Mouse (Mus musculus) limb, embryonic 13.5 days (tissue): Measurements from ENCODE around the gene Birc2. TPM values are rescaled to one million over a fixed set of nuclear protein-coding genes. Genes with fewer than 3 reads are reported as not detected.

ENCODE experiments used
- ATAC-seq: fragments of 200-750 bp; cut with Nextera tagmentation; 2 replicates; pipeline ENCODE4 v1.8.0; 2017; ENCODE audit warnings: low read depth, moderate number of reproducible peaks, moderate TSS enrichment; ENCODE audit not compliant: low FRiP score
- H3K27ac ChIP-seq: fragments of 300-500 bp; sonication (generic); 2 replicates; pipeline ENCODE4 v1.5.1; 2015; ENCODE audit warnings: inconsistent platforms, mild to moderate bottlenecking, moderate library complexity
- H3K27me3 ChIP-seq: fragments of 300-500 bp; sonication (generic); 2 replicates; pipeline ENCODE4 v1.6.1; 2015; ENCODE audit warnings: mild to moderate bottlenecking, inconsistent platforms
- H3K36me3 ChIP-seq: fragments of 300-500 bp; sonication (generic); 2 replicates; pipeline ENCODE4 v1.6.1; 2015; ENCODE audit warnings: inconsistent platforms, mild to moderate bottlenecking, moderate library complexity
- H3K4me1 ChIP-seq: fragments of 300-500 bp; sonication (generic); 2 replicates; pipeline ENCODE4 v1.6.1; 2015; ENCODE audit warnings: inconsistent platforms
- H3K4me2 ChIP-seq: fragments of 300-500 bp; sonication (generic); replicated peaks from 2 replicates; pipeline ENCODE4 v1.6.1; 2015; ENCODE audit warnings: inconsistent platforms, mild to moderate bottlenecking, moderate library complexity
- H3K4me3 ChIP-seq: fragments of 300-500 bp; sonication (generic); 2 replicates; pipeline ENCODE4 v1.5.1; 2015; ENCODE audit warnings: moderate library complexity, mild to moderate bottlenecking, inconsistent platforms
- H3K9ac ChIP-seq: fragments of 300-500 bp; sonication (generic); 2 replicates; pipeline ENCODE4 v1.6.1; 2015; ENCODE audit warnings: mild to moderate bottlenecking, inconsistent platforms
- H3K9me3 ChIP-seq: fragments of 300-500 bp; sonication (generic); 2 replicates; pipeline ENCODE4 v1.6.1; 2016; ENCODE audit warnings: inconsistent platforms
- WGBS: fragments of 180-500 bp; shearing (Covaris S2); methylation state at CpG from one replicate; pipeline ENCODE4 v1.1.7; 2015; 5-methylcytosine and 5-hydroxymethylcytosine counted together
- polyA plus RNA-seq: library from polyadenylated mRNA; unstranded; fragments of >200 nt; fragmentation: Nextera tagmentation; extraction: Ambion mirVana; gene quantifications from 2 replicates; pipeline ENCODE4 v1.2.1, GENCODE M21; 2015

Gene Birc2
- polyA plus RNA-seq, 1 experiment from 2014 or later: 43.5 TPM

- ATAC-seq: no peak
Observed at GRCm38 (mm10) chr9:7779786-7780185, 57.1 kb downstream of the Birc2 start.

GRCm38 (mm10) chr9:7778771-7779170 lies 58.1 kb downstream of the Birc2 start:
- Histone ChIP-seq H3K36me3 (peaks cover 36% of the 10 kb centered on the region), H3K9ac (no peak overlapping the region), H3K4me2 (no peak overlapping the region), H3K4me3 (no peak overlapping the region), H3K27ac (no peak overlapping the region), H3K27me3 (no peaks in the 10 kb centered on the region), H3K9me3 (0 out of 2 replicates have a peak, but pooled peaks cover 3% of the 10 kb centered on the region), H3K4me1 (no peaks in the 10 kb centered on the region)
- WGBS: 79% methylated on average over 7 of the region's 7 CpGs
- no peak for ATAC-seq

More at GRCm38 (mm10) chr9:7779786-7780185, 57.1 kb downstream of the Birc2 start:
- Histone ChIP-seq H3K9ac (no peak overlapping the region), H3K27ac (no peak overlapping the region), H3K27me3 (no peaks in the 10 kb centered on the region), H3K4me1 (peaks cover 3% of the 10 kb centered on the region; the same call in 1 of the 2 replicates), H3K4me2 (no peak overlapping the region), H3K9me3 (0 out of 2 replicates have a peak, but pooled peaks cover 3% of the 10 kb centered on the region), H3K36me3 (peaks cover 31% of the 10 kb centered on the region), H3K4me3 (no peak overlapping the region)
- 90% methylated on average over 4 of the region's 4 CpGs for WGBS

- Histone ChIP-seq H3K27me3 (no peaks in the 10 kb centered on the region), H3K4me1 (no peaks in the 10 kb centered on the region), H3K27ac (no peak overlapping the region), H3K36me3 (peaks cover 39% of the 10 kb centered on the region), H3K9me3 (no peaks in the 10 kb centered on the region), H3K4me2 (no peak overlapping the region), H3K9ac (no peak overlapping the region), H3K4me3 (no peak overlapping the region)
- no peak for ATAC-seq
- WGBS: 72% methylated on average over 1 of the region's 1 CpGs
Observed at GRCm38 (mm10) chr9:7777652-7778051, 59.2 kb downstream of the Birc2 start.

- H3K4me2 ChIP-seq: no peak overlapping the region
- peaks cover 46% of the 10 kb centered on the region for H3K36me3 ChIP-seq
- no peaks in the 10 kb centered on the region for H3K27me3 ChIP-seq
- no peak overlapping the region for H3K9ac ChIP-seq
- ATAC-seq: no peak
- H3K4me3 ChIP-seq: no peak overlapping the region
- no peaks in the 10 kb centered on the region for H3K9me3 ChIP-seq
- H3K27ac ChIP-seq: no peak overlapping the region
- H3K4me1 ChIP-seq: no peaks in the 10 kb centered on the region
- 100% methylated on average over 1 of the region's 1 CpGs for WGBS
Observed at GRCm38 (mm10) chr9:7776940-7777339, 59.9 kb downstream of the Birc2 start.

GRCm38 (mm10) chr9:7775986-7776385 lies 60.9 kb downstream of the Birc2 start:
- no peak for ATAC-seq
- Histone ChIP-seq H3K4me2 (no peak overlapping the region), H3K27me3 (no peaks in the 10 kb centered on the region), H3K36me3 (peaks cover 43% of the 10 kb centered on the region), H3K9me3 (no peaks in the 10 kb centered on the region), H3K4me3 (no peak overlapping the region), H3K27ac (no peak overlapping the region), H3K9ac (no peak overlapping the region), H3K4me1 (no peaks in the 10 kb centered on the region)
- WGBS: 80% methylated on average over 3 of the region's 3 CpGs

- H3K9me3 ChIP-seq: no peaks in the 10 kb centered on the region
- no peak overlapping the region for H3K9ac ChIP-seq
- peaks cover 49% of the 10 kb centered on the region for H3K36me3 ChIP-seq
- no peaks in the 10 kb centered on the region for H3K4me1 ChIP-seq
- H3K4me2 ChIP-seq: no peak overlapping the region
- H3K27me3 ChIP-seq: no peaks in the 10 kb centered on the region
- WGBS: 96% methylated on average over 2 of the region's 2 CpGs
- ATAC-seq: no peak
- no peak overlapping the region for H3K4me3 ChIP-seq
- H3K27ac ChIP-seq: no peak overlapping the region
Observed at GRCm38 (mm10) chr9:7775011-7775410, 61.9 kb downstream of the Birc2 start.

- no peaks in the 10 kb centered on the region for H3K9me3 ChIP-seq
- H3K9ac ChIP-seq: no peak overlapping the region
- no peak overlapping the region for H3K27ac ChIP-seq
- no peaks in the 10 kb centered on the region for H3K27me3 ChIP-seq
- no peak overlapping the region for H3K4me3 ChIP-seq
- H3K4me1 ChIP-seq: no peaks in the 10 kb centered on the region
- 90% methylated on average over 10 of the region's 10 CpGs for WGBS
- H3K36me3 ChIP-seq: peaks cover 50% of the 10 kb centered on the region
- no peak overlapping the region for H3K4me2 ChIP-seq
- no peak for ATAC-seq
Observed at GRCm38 (mm10) chr9:7774538-7774937, 62.3 kb downstream of the Birc2 start.

- H3K27ac ChIP-seq: no peak overlapping the region
- no peak overlapping the region for H3K9ac ChIP-seq
- no peaks in the 10 kb centered on the region for H3K4me1 ChIP-seq
- H3K36me3 ChIP-seq: peaks cover 50% of the 10 kb centered on the region
- no peaks in the 10 kb centered on the region for H3K27me3 ChIP-seq
- WGBS: 92% methylated on average over 5 of the region's 5 CpGs
- no peak overlapping the region for H3K4me3 ChIP-seq
- no peaks in the 10 kb centered on the region for H3K9me3 ChIP-seq
- H3K4me2 ChIP-seq: no peak overlapping the region
- no peak for ATAC-seq
Observed at GRCm38 (mm10) chr9:7773686-7774085, 63.2 kb downstream of the Birc2 start.

- Histone ChIP-seq H3K9ac (no peak overlapping the region), H3K36me3 (peaks cover 53% of the 10 kb centered on the region), H3K27me3 (no peaks in the 10 kb centered on the region), H3K9me3 (no peaks in the 10 kb centered on the region), H3K4me3 (no peak overlapping the region), H3K4me2 (no peak overlapping the region), H3K4me1 (no peaks in the 10 kb centered on the region), H3K27ac (no peak overlapping the region)
- no peak for ATAC-seq
- 75% methylated on average over 4 of the region's 4 CpGs for WGBS
Observed at GRCm38 (mm10) chr9:7772773-7773454, 64.0 kb downstream of the Birc2 start.

- ATAC-seq: no peak
- Histone ChIP-seq H3K27ac (no peak overlapping the region), H3K4me1 (0 out of 2 replicates have a peak, but pooled peaks cover 3% of the 10 kb centered on the region), H3K27me3 (no peaks in the 10 kb centered on the region), H3K9ac (no peak overlapping the region), H3K4me3 (no peak overlapping the region), H3K36me3 (peaks cover 53% of the 10 kb centered on the region), H3K9me3 (no peaks in the 10 kb centered on the region), H3K4me2 (no peak overlapping the region)
- WGBS: 90% methylated on average over 2 of the region's 2 CpGs
Observed at GRCm38 (mm10) chr9:7772361-7772760, 64.5 kb downstream of the Birc2 start.

GRCm38 (mm10) chr9:7769491-7769890 lies 67.4 kb downstream of the Birc2 start:
- no peaks in the 10 kb centered on the region for H3K9me3 ChIP-seq
- 83% methylated on average over 5 of the region's 5 CpGs for WGBS
- H3K36me3 ChIP-seq: peaks cover 47% of the 10 kb centered on the region
- H3K4me2 ChIP-seq: no peak overlapping the region
- no peak overlapping the region for H3K4me3 ChIP-seq
- H3K4me1 ChIP-seq: peaks cover 16% of the 10 kb centered on the region
- H3K27me3 ChIP-seq: no peaks in the 10 kb centered on the region
- no peak for ATAC-seq
- no peak overlapping the region for H3K27ac ChIP-seq
- no peak overlapping the region for H3K9ac ChIP-seq

- Histone ChIP-seq H3K27me3 (no peaks in the 10 kb centered on the region), H3K36me3 (peaks cover 43% of the 10 kb centered on the region), H3K9ac (no peak overlapping the region), H3K4me2 (no peak overlapping the region), H3K4me3 (no peak overlapping the region), H3K27ac (no peak overlapping the region), H3K4me1 (peaks cover 16% of the 10 kb centered on the region), H3K9me3 (no peaks in the 10 kb centered on the region)
- no peak for ATAC-seq
- 64% methylated on average over 4 of the region's 4 CpGs for WGBS
Observed at GRCm38 (mm10) chr9:7769081-7769480, 67.8 kb downstream of the Birc2 start.
